Comparison of ENCODE assay signal across 8 mouse cellular contexts in the genomic region with DNA sequence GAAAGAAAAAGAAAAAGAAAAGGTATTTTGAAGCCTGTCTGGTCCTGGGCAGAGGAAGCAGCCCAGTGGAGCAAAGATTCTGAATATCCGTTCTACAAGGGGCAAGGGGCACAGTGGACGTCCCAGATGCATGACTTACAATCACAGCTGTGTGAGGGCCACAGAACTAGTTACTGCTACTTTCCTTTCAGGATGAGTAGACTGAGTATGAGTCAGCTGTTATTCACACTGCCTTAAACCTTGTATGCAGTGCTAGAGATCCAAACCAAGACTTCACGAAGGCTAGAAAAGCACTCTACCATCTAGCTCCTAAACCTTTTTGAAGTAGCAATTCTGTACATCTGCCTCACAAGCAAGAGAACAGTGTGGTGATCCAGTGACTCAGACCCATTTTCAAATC. TPM values are rescaled to one million over a fixed set of nuclear protein-coding genes. Genes with fewer than 3 reads are reported as not detected.
DNase-seq lines count a peak whose midpoint lies in the region; ATAC-seq lines count a peak whose summit lies in the region.

No protein-coding gene starts in this region.

- peaks cover 8% of the 10 kb centered on the region for H3K36me3 ChIP-seq in liver, embryonic 11.5 days (ENCODE audit: control insufficient read depth, insufficient read depth, low read length)

- WGBS in liver, embryonic 11.5 days = 49% methylated on average over 3 of the region's 3 CpGs

- H3K4me2 ChIP-seq in liver, embryonic 11.5 days = peak overlapping the region; percentile 98

- peak overlapping the region; percentile 86 for H3K4me3 ChIP-seq in liver, embryonic 11.5 days (ENCODE audit: low read depth, low read length)

- H3K27ac ChIP-seq in liver, embryonic 11.5 days (ENCODE audit: low read depth, low read length) = no peak overlapping the region

- peak overlapping the region; percentile 92 for H3K9ac ChIP-seq in liver, embryonic 11.5 days (ENCODE audit: low read depth, low read length)

- ATAC-seq in erythroblast, adult 5-6 weeks (replicated peaks; ENCODE audit: low FRiP score, poor library complexity, severe bottlenecking) = peak; percentile 36; the same call in 1 of the 2 replicates
- no peak for ATAC-seq in liver, embryonic 11.5 days (replicated peaks; ENCODE audit: low FRiP score)

- peaks cover 58% of the 10 kb centered on the region for H3K4me1 ChIP-seq in liver, embryonic 11.5 days (replicated peaks; ENCODE audit: control insufficient read depth, insufficient read depth, low read length)

- DNase-seq in cerebellum, adult 9-10 months = peak; percentile 18
- DNase-seq in cerebellum, postnatal 10 days = no peak
- peak; percentile 36 for DNase-seq in 3134 (ENCODE audit: extremely low read depth, insufficient read length, low spot score)
- no peak for DNase-seq in liver, embryonic 11.5 days (ENCODE audit: low spot score)
- no peak for DNase-seq in urinary bladder, postnatal 10 days (ENCODE audit: low spot score)
- DNase-seq in MN1 (ENCODE audit: low spot score) = no peak
- no peak for DNase-seq in embryo, embryonic 10.5 days (ENCODE audit: low spot score)

- H3K27me3 ChIP-seq in liver, embryonic 11.5 days (replicated peaks; ENCODE audit: control insufficient read depth, insufficient read depth, low read length) = no peaks in the 10 kb centered on the region

- no peaks in the 10 kb centered on the region for H3K9me3 ChIP-seq in liver, embryonic 11.5 days (ENCODE audit: control insufficient read depth, low read length)

RNA-seq across cellular contexts. Expression of a gene that starts 1.8 kb away (rescaled TPM):
- total RNA-seq in erythroblast, adult 5-6 weeks (2015; ENCODE audit: low replicate concordance) = 111 and 132 TPM in 2 replicates
- total RNA-seq in erythroblast, adult 5-6 weeks (2017; ENCODE audit: low replicate concordance) = 93.9 and 107 TPM in 2 replicates
- 505 and 548 TPM in 2 replicates for polyA plus RNA-seq in liver, embryonic 11.5 days (2014; fragmentation: Nextera tagmentation; extraction: Ambion mirVana)

RNA-seq across cellular contexts. Expression of a gene that starts 18.1 kb away (rescaled TPM):
- 0.77 and 6.9 TPM in 2 replicates for total RNA-seq in erythroblast, adult 5-6 weeks (2015; ENCODE audit: low replicate concordance)
- 4.4 and 8.2 TPM in 2 replicates for total RNA-seq in erythroblast, adult 5-6 weeks (2017; ENCODE audit: low replicate concordance)
- polyA plus RNA-seq in liver, embryonic 11.5 days (2014; fragmentation: Nextera tagmentation; extraction: Ambion mirVana) = 38.4 and 41.3 TPM in 2 replicates

RNA-seq across cellular contexts. Expression of a gene that starts 24.0 kb away (rescaled TPM):
- total RNA-seq in erythroblast, adult 5-6 weeks (2015; ENCODE audit: low replicate concordance) = 5.4 and 11.3 TPM in 2 replicates
- 10.1 and 14.1 TPM in 2 replicates for total RNA-seq in erythroblast, adult 5-6 weeks (2017; ENCODE audit: low replicate concordance)
- polyA plus RNA-seq in liver, embryonic 11.5 days (2014; fragmentation: Nextera tagmentation; extraction: Ambion mirVana) = 104 and 106 TPM in 2 replicates

RNA-seq across cellular contexts. Expression of a gene that starts 34.2 kb away (rescaled TPM):
- total RNA-seq in erythroblast, adult 5-6 weeks (2015; ENCODE audit: low replicate concordance) = 13.8 and 20.4 TPM in 2 replicates
- 4.5 and 8.2 TPM in 2 replicates for total RNA-seq in erythroblast, adult 5-6 weeks (2017; ENCODE audit: low replicate concordance)
- polyA plus RNA-seq in liver, embryonic 11.5 days (2014; fragmentation: Nextera tagmentation; extraction: Ambion mirVana) = 131 and 134 TPM in 2 replicates

RNA-seq across cellular contexts. Expression of a gene that starts 43.2 kb away (rescaled TPM):
- total RNA-seq in erythroblast, adult 5-6 weeks (2015; ENCODE audit: low replicate concordance) = not detected in 2 replicates
- total RNA-seq in erythroblast, adult 5-6 weeks (2017; ENCODE audit: low replicate concordance) = not detected in 2 replicates
- polyA plus RNA-seq in liver, embryonic 11.5 days (2014; fragmentation: Nextera tagmentation; extraction: Ambion mirVana) = 0.07 TPM in 1 of 2 replicates, not detected in the other

Comparison
In these comparisons a context has a peak if more than half of its experiments do, and no peak if none do; other contexts are left out.
1. DNase-seq: peak in cerebellum, adult 9-10 months (single experiment) and 3134 (single experiment); none in cerebellum, postnatal 10 days (0 of 2), liver, embryonic 11.5 days (single experiment), urinary bladder, postnatal 10 days (single experiment), MN1 (single experiment) and embryo, embryonic 10.5 days (single experiment).